ENCODE assay signal across 10 mouse cellular contexts in genomic region chr9:110877888-110878287, GRCm38 (mm10). TPM values are rescaled to one million over a fixed set of nuclear protein-coding genes. Genes with fewer than 3 reads are reported as not detected.
DNase-seq lines count a peak whose midpoint lies in the region; ATAC-seq and TF ChIP-seq lines count a peak whose summit lies in the region.
"Had no signal": no experiment of that assay in that cellular context is flagged by ENCODE, and none has a peak within 500 bp of the region (broad histone marks: within the 10 kb centered on the region; RNA-seq: fewer than 3 reads in every experiment).

No protein-coding gene starts in this region.

- no peaks in the 10 kb centered on the region for H3K79me2 ChIP-seq in heart, adult 2 months (replicated peaks; ENCODE audit: control insufficient read depth, insufficient read depth, low read length)

- intact Hi-C loops in heart, adult 2 months (cut with DNase I) = no loop called here

- H3K27me3 ChIP-seq in heart, adult 2 months (ENCODE audit: control insufficient read depth, insufficient read depth, low read length) = no peaks in the 10 kb centered on the region
- peaks cover 71% of the 10 kb centered on the region for H3K27me3 ChIP-seq in heart, embryonic 12.5 days (replicated peaks)

- no peaks in the 10 kb centered on the region for H3K9me3 ChIP-seq in heart, embryonic 12.5 days (replicated peaks)
- H3K9me3 ChIP-seq: neural tube, embryonic 13.5 days had no signal

- DNase-seq in heart, adult 2 months = peak; percentile 81 to 89
- peak; percentile 47 for DNase-seq in urinary bladder, postnatal 25 days (ENCODE audit: low spot score)
- no peak for DNase-seq in urinary bladder, adult 2 months (ENCODE audit: low spot score)
- DNase-seq in kidney, adult 8-10 months = peak; percentile 75
- DNase-seq in testis, postnatal 14 days (ENCODE audit: low spot score) = peak; percentile 82

- H3K4me3 ChIP-seq in heart, adult 2 months = no peak overlapping the region
- H3K4me3 ChIP-seq in heart, embryonic 12.5 days = no peak overlapping the region
- H3K4me3 ChIP-seq: neural tube, embryonic 13.5 days had no signal

- no peak for ATAC-seq in heart, embryonic 12.5 days (ENCODE audit: insufficient number of reproducible peaks, low FRiP score)
- ATAC-seq in megakaryocyte-erythroid progenitor cell, adult 5-6 weeks (replicated peaks; ENCODE audit: low FRiP score, low TSS enrichment, poor library complexity, severe bottlenecking) = no peak
- no peak for ATAC-seq in cerebellum, adult (ENCODE audit: insufficient number of reproducible peaks, low FRiP score, low TSS enrichment)

- H3K36me3 ChIP-seq in heart, adult 2 months (ENCODE audit: control insufficient read depth, insufficient read depth, low read length) = no peaks in the 10 kb centered on the region
- H3K36me3 ChIP-seq in heart, embryonic 12.5 days = no peaks in the 10 kb centered on the region
- H3K36me3 ChIP-seq: neural tube, embryonic 13.5 days had no signal

- TF ChIP-seq EP300 in heart, adult 2 months (IDR thresholded peaks at IDR 0.05; ENCODE audit: insufficient read depth, low read depth, low read length) = peak; percentile 89

- TF ChIP-seq CTCF in heart, adult 2 months (IDR thresholded peaks at IDR 0.05) = no peak

- peak; percentile 59 for TF ChIP-seq POLR2A in heart, adult 2 months (IDR thresholded peaks at IDR 0.05; ENCODE audit: insufficient read depth, low read depth, low read length)

- H3K27ac ChIP-seq in heart, adult 2 months = peak overlapping the region; percentile 47
- no peak overlapping the region for H3K27ac ChIP-seq in heart, embryonic 12.5 days (ENCODE audit: poor library complexity, severe bottlenecking)
- H3K27ac ChIP-seq: neural tube, embryonic 13.5 days had no signal

- no peak overlapping the region for H3K9ac ChIP-seq in heart, adult 2 months (ENCODE audit: low read depth, low read length)
- no peak overlapping the region for H3K9ac ChIP-seq in heart, embryonic 12.5 days
- H3K9ac ChIP-seq: neural tube, embryonic 13.5 days had no signal

- H3K4me1 ChIP-seq in heart, adult 2 months (ENCODE audit: control insufficient read depth, insufficient read depth, low read length) = peaks cover 18% of the 10 kb centered on the region
- peaks cover 39% of the 10 kb centered on the region for H3K4me1 ChIP-seq in heart, embryonic 12.5 days (replicated peaks)

- no peak overlapping the region for H3K4me2 ChIP-seq in heart, embryonic 12.5 days
- H3K4me2 ChIP-seq: neural tube, embryonic 13.5 days had no signal

- 38% methylated on average over 5 of the region's 5 CpGs for WGBS in heart, adult 2 months
- 72% methylated on average over 5 of the region's 5 CpGs for WGBS in heart, embryonic 12.5 days

RNA-seq across cellular contexts. Expression of gene Als2cl, which starts 1.8 kb away (rescaled TPM):
- 10 to 100 TPM; 13.7 to 14.2 TPM for total RNA-seq in heart, adult 2 months (2021)
- 25.7 and 25.9 TPM in 2 replicates for polyA plus RNA-seq in heart, adult 2 months (2012; rRNA removed)
- 1.3 and 1.4 TPM in 2 replicates for polyA plus RNA-seq in heart, embryonic 12.5 days (2016; fragmentation: Nextera tagmentation; extraction: Ambion mirVana)
- polyA plus RNA-seq in urinary bladder, adult 2 months (2012; rRNA removed) = 55.6 and 65.7 TPM in 2 replicates
- total RNA-seq in megakaryocyte-erythroid progenitor cell, adult 5-6 weeks (2014; fragmentation: Nextera tagmentation) = 3.7 TPM in 1 of 2 replicates, not detected in the other
- 0.66 and 1.0 TPM in 2 replicates for total RNA-seq in megakaryocyte-erythroid progenitor cell, adult 5-6 weeks (2017)

RNA-seq across cellular contexts. Expression of gene Tmie, which starts 2.0 kb away (rescaled TPM):
- 1 to 10 TPM; 1.3 to 1.7 TPM for total RNA-seq in heart, adult 2 months (2021)
- 1.00 and 1.1 TPM in 2 replicates for polyA plus RNA-seq in heart, adult 2 months (2012; rRNA removed)
- 0.06 and 0.65 TPM in 2 replicates for polyA plus RNA-seq in heart, embryonic 12.5 days (2016; fragmentation: Nextera tagmentation; extraction: Ambion mirVana)
- polyA plus RNA-seq in urinary bladder, adult 2 months (2012; rRNA removed) = 5.2 and 7.3 TPM in 2 replicates
- total RNA-seq in megakaryocyte-erythroid progenitor cell, adult 5-6 weeks (2014; fragmentation: Nextera tagmentation) = 0.94 TPM in 1 of 2 replicates, not detected in the other
- 0.88 TPM in 1 of 2 replicates, not detected in the other for total RNA-seq in megakaryocyte-erythroid progenitor cell, adult 5-6 weeks (2017)

RNA-seq across cellular contexts. Expression of gene Prss50, which starts 20.1 kb away (rescaled TPM):
- not detected for total RNA-seq in heart, adult 2 months (2021)
- not detected in 2 replicates for polyA plus RNA-seq in heart, adult 2 months (2012; rRNA removed)
- 0.97 TPM in 1 of 2 replicates, not detected in the other for polyA plus RNA-seq in heart, embryonic 12.5 days (2016; fragmentation: Nextera tagmentation; extraction: Ambion mirVana)
- not detected in 2 replicates for polyA plus RNA-seq in urinary bladder, adult 2 months (2012; rRNA removed)
- 37.4 and 42.3 TPM in 2 replicates for total RNA-seq in megakaryocyte-erythroid progenitor cell, adult 5-6 weeks (2014; fragmentation: Nextera tagmentation)
- 16.5 and 28.2 TPM in 2 replicates for total RNA-seq in megakaryocyte-erythroid progenitor cell, adult 5-6 weeks (2017)

RNA-seq across cellular contexts. Expression of gene Prss46, which starts 33.6 kb away (rescaled TPM):
- total RNA-seq in heart, adult 2 months (2021) = not detected
- 0.18 TPM in 1 of 2 replicates, not detected in the other for polyA plus RNA-seq in heart, adult 2 months (2012; rRNA removed)
- polyA plus RNA-seq in heart, embryonic 12.5 days (2016; fragmentation: Nextera tagmentation; extraction: Ambion mirVana) = not detected in 2 replicates
- not detected in 2 replicates for polyA plus RNA-seq in urinary bladder, adult 2 months (2012; rRNA removed)
- total RNA-seq in megakaryocyte-erythroid progenitor cell, adult 5-6 weeks (2014; fragmentation: Nextera tagmentation) = not detected in 2 replicates
- total RNA-seq in megakaryocyte-erythroid progenitor cell, adult 5-6 weeks (2017) = not detected in 2 replicates
- polyA plus RNA-seq: neural tube, embryonic 13.5 days had no signal

RNA-seq across cellular contexts. Expression of gene Fam240a, which starts 38.8 kb away (rescaled TPM):
- total RNA-seq in heart, adult 2 months (2021) = not detected
- not detected in 2 replicates for polyA plus RNA-seq in heart, adult 2 months (2012; rRNA removed)
- polyA plus RNA-seq in heart, embryonic 12.5 days (2016; fragmentation: Nextera tagmentation; extraction: Ambion mirVana) = not detected in 2 replicates
- not detected in 2 replicates for polyA plus RNA-seq in urinary bladder, adult 2 months (2012; rRNA removed)
- total RNA-seq in megakaryocyte-erythroid progenitor cell, adult 5-6 weeks (2014; fragmentation: Nextera tagmentation) = not detected in 2 replicates
- total RNA-seq in megakaryocyte-erythroid progenitor cell, adult 5-6 weeks (2017) = not detected in 2 replicates
- total RNA-seq: layer of hippocampus, postnatal 14 days had no signal
- polyA plus RNA-seq: neural tube, embryonic 13.5 days had no signal

Comparison
In these comparisons a context has a peak if more than half of its experiments do, and no peak if none do; other contexts are left out.
1. RNA of gene Als2cl, which starts 1.8 kb away (polyA plus RNA-seq): 55.6 to 65.7 TPM in urinary bladder, adult 2 months and 25.7 to 25.9 TPM in heart, adult 2 months; 1.3 to 1.4 TPM in heart, embryonic 12.5 days; every median in the first group is over 10 times any median in the second.